Mouse (Mus musculus): ENCODE results near the gene Plpp3. TPM values are rescaled to one million over a fixed set of nuclear protein-coding genes. Genes with fewer than 3 reads are reported as not detected.

Gene Plpp3
- polyA plus RNA-seq, 2 experiments from 2014 or later: not detected

GRCm38 (mm10) chr4:105191550-105191949 lies 34.4 kb downstream of the Plpp3 start:
- ATAC-seq: no peak

- ATAC-seq: no peak
Observed at GRCm38 (mm10) chr4:105192665-105193064, 35.5 kb downstream of the Plpp3 start.

- ATAC-seq: no peak
Observed at GRCm38 (mm10) chr4:105195256-105195655, 38.1 kb downstream of the Plpp3 start.

DNA sequence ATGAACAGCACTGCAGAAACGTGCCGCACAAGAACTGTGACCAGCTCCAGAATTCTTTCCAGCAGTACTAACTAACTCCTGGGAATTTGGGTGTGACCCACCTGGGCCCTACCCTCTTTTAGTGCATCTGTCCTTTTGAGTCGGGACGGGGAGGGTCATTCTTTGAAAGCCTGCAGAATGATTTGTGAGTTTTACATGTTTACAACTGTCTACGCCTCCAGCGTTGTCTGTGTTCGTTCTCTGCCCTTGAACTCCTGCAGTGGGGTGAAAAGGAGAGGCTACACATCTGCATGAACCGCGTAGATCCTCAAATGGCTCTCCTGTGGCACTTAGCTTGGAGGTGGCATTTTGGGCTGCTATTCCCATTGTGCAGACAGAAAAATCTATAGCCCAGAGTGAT lies 39.0 kb downstream of the Plpp3 start:
- no peak for ATAC-seq

- no peak for ATAC-seq
Observed at GRCm38 (mm10) chr4:105196993-105197765, 40.0 kb downstream of the Plpp3 start.

- no peak for ATAC-seq
Observed at GRCm38 (mm10) chr4:105198696-105199095, 41.5 kb downstream of the Plpp3 start.

GRCm38 (mm10) chr4:105199345-105199744 lies 42.2 kb downstream of the Plpp3 start:
- no peak for ATAC-seq

- no peak for ATAC-seq
Observed at GRCm38 (mm10) chr4:105200624-105201524, 43.7 kb downstream of the Plpp3 start.

DNA sequence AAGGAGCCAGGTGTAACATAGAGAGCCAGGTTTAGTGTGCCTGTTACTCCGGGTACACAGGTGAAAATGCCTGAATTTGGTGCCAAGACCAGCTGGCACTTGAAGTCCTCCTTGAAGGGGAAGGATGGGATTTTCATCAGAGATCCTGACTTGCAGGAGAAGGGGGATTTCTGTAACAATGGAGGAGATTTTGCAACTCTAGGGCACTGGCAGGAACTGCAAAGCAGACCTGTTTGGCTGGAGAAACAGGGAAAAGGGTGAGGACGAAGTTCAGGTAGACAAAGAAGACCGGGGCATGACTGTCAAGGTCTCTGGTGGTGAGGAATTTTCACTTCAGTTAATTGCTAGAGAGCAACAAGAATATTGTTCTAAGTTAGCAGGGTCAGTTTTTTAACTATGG lies 45.3 kb downstream of the Plpp3 start:
- no peak for ATAC-seq

GRCm38 (mm10) chr4:105203303-105203761 lies 46.2 kb downstream of the Plpp3 start:
- ATAC-seq: no peak

DNA sequence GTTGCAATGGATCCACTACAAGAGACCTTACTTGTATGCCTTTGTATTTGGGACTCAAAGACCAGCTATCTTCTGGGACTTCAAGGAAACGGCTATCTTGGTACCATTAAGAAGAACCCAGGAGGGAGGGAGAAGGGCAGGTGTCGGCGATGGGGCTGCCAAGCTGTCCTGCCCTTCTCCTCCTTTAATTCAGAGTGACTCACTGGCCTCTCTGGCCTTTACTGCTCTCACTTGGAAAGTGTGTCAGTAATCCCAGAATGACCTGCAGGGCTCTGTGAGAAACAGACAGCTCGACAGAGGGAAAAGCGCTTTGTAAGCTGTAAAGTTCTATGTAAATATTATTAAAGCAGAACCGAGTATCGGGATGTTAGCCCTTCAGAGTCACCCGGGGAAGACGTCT lies 46.9 kb downstream of the Plpp3 start:
- no peak for ATAC-seq

GRCm38 (mm10) chr4:105205045-105205851 lies 48.1 kb downstream of the Plpp3 start:
- ATAC-seq: no peak

GRCm38 (mm10) chr4:105206102-105206501 lies 49.0 kb downstream of the Plpp3 start:
- no peak for ATAC-seq

DNA sequence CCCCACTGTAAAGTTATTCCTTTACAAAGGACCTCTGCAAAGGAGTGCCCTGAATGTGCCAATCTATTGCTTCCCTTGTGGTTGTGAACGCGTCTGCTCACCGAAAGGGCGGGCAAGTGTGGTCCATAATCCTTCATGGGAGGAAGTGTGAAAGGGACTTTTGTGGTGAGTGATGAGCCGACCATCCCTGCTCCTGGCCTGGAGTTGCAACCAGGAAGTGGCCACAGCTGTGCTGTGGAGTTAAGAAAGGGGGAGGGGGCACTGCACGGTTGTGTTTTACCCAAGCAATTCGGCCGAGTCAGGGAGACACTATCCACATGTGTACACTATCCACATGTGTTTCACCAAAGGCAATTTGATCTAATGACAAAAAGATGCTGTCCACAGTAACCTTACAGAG lies 49.8 kb downstream of the Plpp3 start:
- ATAC-seq: no peak

GRCm38 (mm10) chr4:105207641-105208040 lies 50.5 kb downstream of the Plpp3 start:
- ATAC-seq: no peak

DNA sequence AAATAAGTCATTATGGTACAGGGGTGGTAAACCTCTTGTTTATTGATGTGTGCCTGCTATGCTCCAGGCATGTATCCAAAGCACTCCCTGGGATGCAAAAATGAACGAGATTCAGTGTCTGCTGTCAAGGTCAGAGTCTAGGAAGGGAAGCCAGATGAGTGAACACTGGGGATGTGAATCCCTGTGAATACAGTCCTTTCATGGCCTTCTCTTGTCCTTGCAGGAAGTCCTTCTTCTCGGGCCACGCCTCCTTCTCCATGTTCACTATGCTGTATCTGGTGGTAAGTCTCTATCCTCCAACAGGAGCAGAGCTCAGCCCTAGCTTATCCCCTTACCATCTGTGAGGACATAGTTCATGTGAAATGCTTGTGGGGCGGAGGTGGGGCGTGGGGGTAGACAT lies 51.8 kb downstream of the Plpp3 start:
- no peak for ATAC-seq

- no peak for ATAC-seq
Observed at GRCm38 (mm10) chr4:105213314-105213713, 56.2 kb downstream of the Plpp3 start.

- ATAC-seq: no peak
Observed at GRCm38 (mm10) chr4:105214438-105214837, 57.3 kb downstream of the Plpp3 start.

DNA sequence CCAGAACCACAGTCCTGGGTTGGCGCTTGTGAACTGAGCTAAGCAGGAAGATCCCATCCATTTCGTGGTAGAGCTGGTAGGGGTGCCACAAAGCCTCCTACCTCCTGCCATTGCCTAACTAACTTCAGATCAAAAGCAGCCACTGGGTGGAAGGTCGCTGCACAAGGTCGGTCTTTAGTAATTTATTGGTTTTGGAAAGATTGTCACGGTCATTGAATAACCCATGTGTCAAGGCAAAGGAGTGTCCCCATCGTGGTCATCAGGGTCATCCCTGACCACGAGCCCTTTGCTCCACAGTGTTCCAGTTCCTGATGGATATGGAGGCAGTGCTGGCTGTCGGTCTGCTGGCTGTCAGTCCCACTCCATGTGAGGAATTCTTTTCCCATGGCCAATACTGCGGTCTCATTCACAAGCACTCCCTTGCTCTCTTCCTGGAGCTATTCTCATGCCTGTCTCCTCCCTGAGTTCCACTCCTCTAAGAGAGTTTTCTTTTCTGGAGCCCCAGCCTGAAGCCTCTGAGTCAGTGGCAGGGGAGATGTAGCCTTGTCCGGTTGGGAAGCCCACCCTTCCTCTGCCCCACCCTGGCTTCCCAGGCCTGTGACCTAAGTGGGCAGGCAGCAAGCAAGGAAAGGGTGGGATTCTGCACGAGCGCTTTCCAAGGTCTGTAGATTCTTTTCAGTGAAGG lies 58.7 kb downstream of the Plpp3 start:
- no peak for ATAC-seq

GRCm38 (mm10) chr4:105218202-105218601 lies 61.1 kb downstream of the Plpp3 start:
- ATAC-seq: no peak

- ATAC-seq: no peak
Observed at GRCm38 (mm10) chr4:105219316-105219715, 62.2 kb downstream of the Plpp3 start.

GRCm38 (mm10) chr4:105220849-105221248 lies 63.7 kb downstream of the Plpp3 start:
- no peak for ATAC-seq
